23 mouse cellular contexts compared by ENCODE assay signal in genomic region chr17:43174860-43175259, GRCm38 (mm10).
"Had no signal": no experiment of that assay in that cellular context is flagged by ENCODE, and none has a peak within 500 bp of the region (broad histone marks: within the 10 kb centered on the region; RNA-seq: fewer than 3 reads in every experiment).

No protein-coding gene starts in this region.

- ATAC-seq: liver, postnatal 0 days; lung, postnatal 0 days; midbrain, embryonic 13.5 days; midbrain, embryonic 15.5 days had no signal

- H3K4me1 ChIP-seq: liver, embryonic 13.5 days; liver, embryonic 15.5 days; lung, embryonic 15.5 days; megakaryocyte, embryonic 14.5 days; midbrain, embryonic 13.5 days; midbrain, embryonic 15.5 days; neural tube, embryonic 15.5 days had no signal

- H3K36me3 ChIP-seq: liver, embryonic 13.5 days; liver, embryonic 15.5 days; lung, embryonic 15.5 days; midbrain, embryonic 13.5 days; midbrain, embryonic 15.5 days; neural tube, embryonic 13.5 days; neural tube, embryonic 15.5 days had no signal

- DNase-seq: liver, embryonic 13.5 days; liver, postnatal 0 days; lung, adult 2 months; lung, postnatal 14 days; lung, postnatal 36 days; retina, postnatal 1 day; right cerebral cortex, adult 18-20 months; right cerebral cortex, postnatal 25 days; right cerebral cortex, postnatal 4 days; thymus, adult 18-20 months; thymus, postnatal 14 days; thymus, postnatal 36 days had no signal

- H3K4me3 ChIP-seq: liver, embryonic 13.5 days; liver, embryonic 15.5 days; lung, embryonic 15.5 days; megakaryocyte, embryonic 14.5 days; midbrain, embryonic 13.5 days; midbrain, embryonic 15.5 days; myocyte; neural tube, embryonic 13.5 days; neural tube, embryonic 15.5 days had no signal

- H3K4me2 ChIP-seq: liver, embryonic 13.5 days; liver, embryonic 15.5 days; lung, embryonic 15.5 days; midbrain, embryonic 11.5 days; midbrain, embryonic 13.5 days; midbrain, embryonic 15.5 days; neural tube, embryonic 13.5 days; neural tube, embryonic 15.5 days had no signal

- H3K9ac ChIP-seq: liver, embryonic 13.5 days; liver, embryonic 15.5 days; liver, postnatal 0 days; lung, embryonic 15.5 days; midbrain, embryonic 13.5 days; midbrain, embryonic 15.5 days; neural tube, embryonic 13.5 days; neural tube, embryonic 15.5 days had no signal

- H3K27me3 ChIP-seq: liver, embryonic 13.5 days; liver, embryonic 15.5 days; lung, embryonic 15.5 days; megakaryocyte, embryonic 14.5 days; midbrain, embryonic 13.5 days; midbrain, embryonic 15.5 days; neural tube, embryonic 13.5 days; neural tube, embryonic 15.5 days had no signal

- H3K9me3 ChIP-seq: liver, embryonic 13.5 days; liver, embryonic 15.5 days; lung, embryonic 15.5 days; megakaryocyte, embryonic 14.5 days; midbrain, embryonic 13.5 days; midbrain, embryonic 15.5 days; neural tube, embryonic 13.5 days; neural tube, embryonic 15.5 days had no signal

- H3K27ac ChIP-seq: liver, embryonic 13.5 days; liver, embryonic 15.5 days; lung, embryonic 15.5 days; macrophage; midbrain, embryonic 13.5 days; midbrain, embryonic 15.5 days; neural tube, embryonic 13.5 days; neural tube, embryonic 15.5 days had no signal
